Mouse (Mus musculus) spleen, adult 2 months (tissue): ENCODE measurements around the gene Myo3b.

Source experiments
- CTCF ChIP-seq: fragments of 200-500 bp; IDR thresholded peaks from 2 replicates; pipeline ENCODE4 v1.5.1; 2011; ENCODE audit warnings: mild to moderate bottlenecking, inconsistent platforms; ENCODE audit not compliant: insufficient read depth, insufficient read length, insufficient replicate concordance; ENCODE audit errors: extremely low read depth
- POLR2A ChIP-seq: fragments of 200-500 bp; IDR thresholded peaks from 2 replicates; pipeline ENCODE4 v1.6.1; 2011; ENCODE audit warnings: low read depth, low read length, inconsistent platforms

GRCm38 (mm10) chr2:70018236-70018635, 20.7 kb upstream of the Myo3b start:
- TF ChIP-seq POLR2A (no peak), CTCF (no peak)
